Mouse (Mus musculus): Measurements from ENCODE around the gene Tbc1d10b. TPM values are rescaled to one million over a fixed set of nuclear protein-coding genes. Genes with fewer than 3 reads are reported as not detected.

Tbc1d10b gene
- polyA plus RNA-seq, 1 experiment from 2014 or later: 12.1 TPM

- H3K27ac ChIP-seq (replicated peaks): no peak overlapping the region
- no peaks in the 10 kb centered on the region for H3K27me3 ChIP-seq (ENCODE audit: control insufficient read depth, insufficient read depth, low read length)
- no peaks in the 10 kb centered on the region for H3K9me3 ChIP-seq (ENCODE audit: control insufficient read depth, low read length)
- 94% methylated on average over 5 of the region's 5 CpGs for WGBS
- DNase-seq (ENCODE audit: low spot score): no peak
- H3K4me1 ChIP-seq (replicated peaks; ENCODE audit: control insufficient read depth, insufficient read depth): peaks cover 3% of the 10 kb centered on the region; the same call in 1 of the 2 replicates
- H3K4me3 ChIP-seq (ENCODE audit: low read depth, low read length): no peak overlapping the region
- peaks cover 4% of the 10 kb centered on the region; the same call in 1 of the 2 replicates for H3K36me3 ChIP-seq (ENCODE audit: control insufficient read depth, insufficient read depth, low read length)
- no peak overlapping the region for H3K4me2 ChIP-seq (replicated peaks; ENCODE audit: low read depth)
- ATAC-seq (ENCODE audit: low FRiP score, low TSS enrichment): no peak
- TF ChIP-seq EP300 (optimal IDR thresholded peaks at IDR 0.05) (no peak), CTCF (IDR thresholded peaks at IDR 0.05; ENCODE audit: low read depth) (no peak)
- H3K9ac ChIP-seq (ENCODE audit: low read length): no peak overlapping the region
Observed at GRCm38 (mm10) chr7:127192989-127193388, 15.3 kb downstream of the Tbc1d10b start.

DNA sequence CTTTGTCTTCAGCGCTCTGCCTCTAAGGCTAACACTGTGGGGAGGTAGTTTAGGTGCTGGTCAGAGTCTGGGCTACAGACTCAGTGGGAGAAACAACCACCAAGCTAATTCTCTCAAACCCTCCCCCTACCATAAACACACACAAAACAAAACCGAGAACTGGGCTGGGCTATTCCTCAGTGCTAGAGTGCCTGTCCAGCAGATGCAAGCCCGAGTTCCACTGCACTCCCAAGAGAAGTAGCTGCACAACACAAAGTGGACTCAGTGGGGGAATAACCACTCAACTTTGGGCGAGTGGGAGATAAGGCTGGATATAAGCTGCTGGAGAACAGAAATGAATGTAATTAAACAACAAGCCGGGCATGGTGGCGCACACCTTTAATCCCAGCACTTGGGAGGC, 17.6 kb downstream of the Tbc1d10b start:
- no peak for DNase-seq (ENCODE audit: low spot score)
- Histone ChIP-seq H3K27ac (replicated peaks) (no peak overlapping the region), H3K4me1 (replicated peaks; ENCODE audit: control insufficient read depth, insufficient read depth) (peaks cover 3% of the 10 kb centered on the region; the same call in 1 of the 2 replicates), H3K27me3 (ENCODE audit: control insufficient read depth, insufficient read depth, low read length) (no peaks in the 10 kb centered on the region), H3K9me3 (ENCODE audit: control insufficient read depth, low read length) (no peaks in the 10 kb centered on the region), H3K36me3 (ENCODE audit: control insufficient read depth, insufficient read depth, low read length) (peaks cover 2% of the 10 kb centered on the region; the same call in 1 of the 2 replicates), H3K4me3 (ENCODE audit: low read depth, low read length) (no peak overlapping the region), H3K4me2 (replicated peaks; ENCODE audit: low read depth) (no peak overlapping the region), H3K9ac (ENCODE audit: low read length) (no peak overlapping the region)
- no peak for ATAC-seq (ENCODE audit: low FRiP score, low TSS enrichment)
- WGBS: 78% methylated on average over 6 of the region's 6 CpGs
- TF ChIP-seq CTCF (IDR thresholded peaks at IDR 0.05; ENCODE audit: low read depth): no peak
- TF ChIP-seq EP300 (optimal IDR thresholded peaks at IDR 0.05): no peak

- Histone ChIP-seq H3K4me2 (replicated peaks; ENCODE audit: low read depth) (no peak overlapping the region), H3K9me3 (ENCODE audit: control insufficient read depth, low read length) (no peaks in the 10 kb centered on the region), H3K4me3 (ENCODE audit: low read depth, low read length) (no peak overlapping the region), H3K27me3 (ENCODE audit: control insufficient read depth, insufficient read depth, low read length) (no peaks in the 10 kb centered on the region), H3K4me1 (replicated peaks; ENCODE audit: control insufficient read depth, insufficient read depth) (no peaks in the 10 kb centered on the region), H3K27ac (replicated peaks) (no peak overlapping the region), H3K9ac (ENCODE audit: low read length) (no peak overlapping the region), H3K36me3 (ENCODE audit: control insufficient read depth, insufficient read depth, low read length) (peaks cover 2% of the 10 kb centered on the region; the same call in 1 of the 2 replicates)
- WGBS: 81% methylated on average over 17 of the region's 17 CpGs
- ATAC-seq (ENCODE audit: low FRiP score, low TSS enrichment) (no peak), DNase-seq (ENCODE audit: low spot score) (no peak)
- TF ChIP-seq EP300 (optimal IDR thresholded peaks at IDR 0.05): no peak
- TF ChIP-seq CTCF (IDR thresholded peaks at IDR 0.05; ENCODE audit: low read depth): no peak
Observed at GRCm38 (mm10) chr7:127188305-127189276, 19.7 kb downstream of the Tbc1d10b start.

- Histone ChIP-seq H3K9me3 (ENCODE audit: control insufficient read depth, low read length) (no peaks in the 10 kb centered on the region), H3K4me1 (replicated peaks; ENCODE audit: control insufficient read depth, insufficient read depth) (no peaks in the 10 kb centered on the region), H3K4me2 (replicated peaks; ENCODE audit: low read depth) (no peak overlapping the region), H3K36me3 (ENCODE audit: control insufficient read depth, insufficient read depth, low read length) (peaks cover 2% of the 10 kb centered on the region; the same call in 1 of the 2 replicates), H3K4me3 (ENCODE audit: low read depth, low read length) (no peak overlapping the region), H3K27me3 (ENCODE audit: control insufficient read depth, insufficient read depth, low read length) (no peaks in the 10 kb centered on the region), H3K9ac (ENCODE audit: low read length) (no peak overlapping the region), H3K27ac (replicated peaks) (no peak overlapping the region)
- ATAC-seq (ENCODE audit: low FRiP score, low TSS enrichment): no peak
- WGBS: 66% methylated on average over 10 of the region's 10 CpGs
- TF ChIP-seq EP300 (optimal IDR thresholded peaks at IDR 0.05): no peak
- TF ChIP-seq CTCF (IDR thresholded peaks at IDR 0.05; ENCODE audit: low read depth): no peak
- no peak for DNase-seq (ENCODE audit: low spot score)
Observed at GRCm38 (mm10) chr7:127187351-127187750, 20.9 kb downstream of the Tbc1d10b start.

DNA sequence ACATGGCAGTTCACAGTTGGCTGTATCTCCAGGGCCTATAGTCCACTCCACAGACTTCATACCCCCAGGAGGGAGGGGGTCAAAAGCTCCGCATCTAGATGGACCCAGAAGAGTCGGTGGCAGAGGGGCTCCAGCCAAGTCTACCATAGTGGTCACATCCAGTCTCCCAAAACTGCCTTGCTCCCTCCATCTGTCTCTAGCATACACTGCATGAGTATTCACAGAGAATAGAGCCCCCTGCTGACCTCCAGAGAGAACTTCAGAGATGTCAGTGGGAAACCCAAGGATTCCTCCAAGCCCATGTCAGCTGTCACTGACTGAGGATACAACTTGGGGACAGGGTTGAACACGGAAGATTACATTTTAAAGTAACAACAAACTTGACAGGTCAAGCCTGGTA, 22.7 kb downstream of the Tbc1d10b start:
- no peaks in the 10 kb centered on the region; the same call in 1 of the 2 replicates for H3K36me3 ChIP-seq (ENCODE audit: control insufficient read depth, insufficient read depth, low read length)
- DNase-seq (ENCODE audit: low spot score): no peak

GRCm38 (mm10) chr7:127184720-127185119, 23.5 kb downstream of the Tbc1d10b start:
- H3K4me3 ChIP-seq (ENCODE audit: low read depth, low read length): no peak overlapping the region
- 31% methylated on average over 1 of the region's 1 CpGs for WGBS

More for the DNA sequence above, 22.7 kb downstream of the Tbc1d10b start:
- Histone ChIP-seq H3K4me2 (replicated peaks; ENCODE audit: low read depth) (no peak overlapping the region), H3K27ac (replicated peaks) (no peak overlapping the region), H3K9me3 (ENCODE audit: control insufficient read depth, low read length) (no peaks in the 10 kb centered on the region), H3K4me3 (ENCODE audit: low read depth, low read length) (no peak overlapping the region), H3K9ac (ENCODE audit: low read length) (no peak overlapping the region), H3K4me1 (replicated peaks; ENCODE audit: control insufficient read depth, insufficient read depth) (no peaks in the 10 kb centered on the region), H3K27me3 (ENCODE audit: control insufficient read depth, insufficient read depth, low read length) (no peaks in the 10 kb centered on the region)
- 57% methylated on average over 3 of the region's 3 CpGs for WGBS
- peak; percentile 45; the same call in 1 of the 2 replicates for ATAC-seq (ENCODE audit: low FRiP score, low TSS enrichment)
- TF ChIP-seq CTCF (IDR thresholded peaks at IDR 0.05; ENCODE audit: low read depth) (peak; percentile 72), EP300 (optimal IDR thresholded peaks at IDR 0.05) (no peak)

More at GRCm38 (mm10) chr7:127184720-127185119, 23.5 kb downstream of the Tbc1d10b start:
- H3K36me3 ChIP-seq (ENCODE audit: control insufficient read depth, insufficient read depth, low read length): no peaks in the 10 kb centered on the region
- no peak overlapping the region for H3K27ac ChIP-seq (replicated peaks)
- no peaks in the 10 kb centered on the region for H3K27me3 ChIP-seq (ENCODE audit: control insufficient read depth, insufficient read depth, low read length)
- no peaks in the 10 kb centered on the region for H3K4me1 ChIP-seq (replicated peaks; ENCODE audit: control insufficient read depth, insufficient read depth)
- H3K9me3 ChIP-seq (ENCODE audit: control insufficient read depth, low read length): no peaks in the 10 kb centered on the region
- TF ChIP-seq CTCF (IDR thresholded peaks at IDR 0.05; ENCODE audit: low read depth): no peak
- TF ChIP-seq EP300 (optimal IDR thresholded peaks at IDR 0.05): no peak
- ATAC-seq (ENCODE audit: low FRiP score, low TSS enrichment): no peak
- H3K9ac ChIP-seq (ENCODE audit: low read length): no peak overlapping the region
- no peak overlapping the region for H3K4me2 ChIP-seq (replicated peaks; ENCODE audit: low read depth)
- no peak for DNase-seq (ENCODE audit: low spot score)

All from stomach, postnatal 0 days (tissue).